Mouse (Mus musculus): ENCODE data around the gene Mrpl19.

The Mrpl19 gene

GRCm38 (mm10) chr6:81929402-81929801, 36.4 kb downstream of the Mrpl19 start:
- DNase-seq (ENCODE audit: low read depth), result no peak

DNA sequence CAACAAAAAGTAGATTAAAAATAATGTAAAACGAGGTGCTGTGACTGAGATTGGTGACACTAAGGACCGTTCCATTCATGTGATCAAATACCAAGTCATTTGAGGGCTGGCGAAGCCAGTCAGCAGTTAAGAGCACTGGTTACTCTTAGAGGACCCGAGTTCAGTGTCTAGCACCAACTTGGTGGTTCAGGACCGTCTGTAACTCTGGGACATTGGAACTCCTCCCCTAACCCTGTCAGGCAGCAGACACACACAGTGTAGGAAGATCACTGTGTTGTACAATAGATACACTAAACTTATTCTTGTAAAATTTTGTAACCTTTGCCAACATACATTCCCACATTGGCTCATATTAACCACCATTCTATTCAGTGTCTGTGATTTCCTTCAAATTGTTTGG, 41.5 kb downstream of the Mrpl19 start:
- DNase-seq (ENCODE audit: low read depth), result peak; percentile 11

DNA sequence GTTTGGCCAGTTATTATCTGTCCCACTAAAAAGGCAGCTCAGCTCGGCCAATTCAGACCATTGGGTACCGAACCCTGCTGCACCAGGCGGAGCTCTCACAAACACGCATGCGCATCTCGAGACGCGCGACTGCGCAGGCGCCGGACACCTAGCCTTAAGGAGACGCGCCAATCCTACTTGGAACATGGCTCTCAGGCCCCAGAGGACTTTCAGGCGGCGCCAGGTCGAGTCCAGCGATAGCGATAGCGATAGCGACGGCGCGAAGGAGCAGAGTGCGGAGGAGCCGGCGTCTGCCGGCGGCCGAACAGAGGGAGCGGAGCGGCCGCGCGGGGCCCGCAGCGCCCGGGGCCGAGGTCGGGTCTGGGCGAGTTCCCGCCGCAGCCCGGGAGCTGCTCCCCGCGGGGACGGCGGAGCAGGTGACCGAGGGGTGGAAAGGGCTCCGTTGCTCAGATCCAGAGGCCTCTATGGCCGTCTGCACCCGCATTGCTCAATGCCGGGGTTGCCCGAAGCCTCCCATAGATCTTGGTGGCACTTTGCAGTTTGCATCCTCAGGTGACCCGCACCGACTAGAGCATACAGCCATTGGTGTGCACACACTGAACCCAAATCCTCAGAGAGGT, 42.1 kb downstream of the Mrpl19 start, which contains the start of gene Gcfc2:
Gene Gcfc2, plus strand, starts transcription at position 147 of the 620 bp plus-strand sequence.
- peak; percentile 99 for DNase-seq (ENCODE audit: low read depth)

- no peak for DNase-seq (ENCODE audit: low read depth)
These were observed 53.6 kb downstream of the Mrpl19 start for GRCm38 (mm10) chr6:81912177-81912576.

DNA sequence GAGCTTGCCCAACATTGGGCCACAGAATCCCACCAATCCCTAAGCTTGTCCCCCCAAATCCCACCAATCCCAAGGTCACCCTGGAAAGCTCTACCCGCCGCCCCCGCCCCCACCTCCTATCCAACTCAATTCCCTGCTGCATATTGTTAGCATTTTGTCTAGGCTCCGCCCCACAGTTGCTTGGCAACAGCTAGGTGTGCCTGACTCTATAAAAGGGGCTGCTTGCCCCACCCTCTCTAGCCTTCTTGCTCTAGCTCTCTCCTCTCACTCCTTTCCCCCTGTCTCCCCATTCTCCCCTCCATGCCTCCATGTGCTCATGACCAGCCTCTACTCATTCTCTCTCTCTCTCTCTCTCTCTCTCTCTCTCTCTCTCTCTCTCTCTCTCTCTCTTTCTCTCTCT, 54.0 kb downstream of the Mrpl19 start:
- DNase-seq (ENCODE audit: low read depth), result no peak

GRCm38 (mm10) chr6:81911244-81911643, 54.5 kb downstream of the Mrpl19 start:
- DNase-seq (ENCODE audit: low read depth), result no peak

DNA sequence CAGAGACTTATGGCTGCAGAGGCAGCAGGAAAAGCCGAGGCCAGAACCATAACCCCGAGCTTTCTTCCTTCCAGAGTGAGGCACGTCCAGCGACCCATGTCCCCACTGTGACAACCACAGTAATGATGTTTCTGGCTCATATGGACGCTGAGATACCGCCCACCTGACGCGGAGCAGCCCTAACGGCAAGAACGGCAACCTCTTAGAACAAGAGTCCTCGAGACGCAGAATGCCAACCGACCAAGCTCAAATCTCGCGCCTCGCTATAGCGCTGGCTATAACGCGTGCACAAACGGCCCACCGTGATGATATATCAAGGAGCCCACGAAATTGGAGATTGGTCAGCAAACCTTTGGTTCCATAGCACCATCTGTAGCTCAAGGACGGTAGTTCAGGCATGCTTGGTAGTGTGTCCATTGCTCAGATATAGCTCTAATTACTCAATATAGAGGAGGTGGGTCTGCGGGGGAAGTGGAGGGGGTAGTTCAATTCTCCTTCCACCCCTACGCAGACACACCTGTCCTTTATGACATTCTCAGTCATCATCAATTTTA, 55.4 kb downstream of the Mrpl19 start:
- no peak for DNase-seq (ENCODE audit: low read depth)

Data from NIH3T3 (cell line).